Mouse (Mus musculus) adrenal gland (tissue): ENCODE results near the gene Slc30a2.
"Not testable (repeated sequence)": the region's sequence is repeated elsewhere in the genome, so short reads cannot be mapped to it uniquely, and the experiment has no call there.

Experiments used
- intact Hi-C: fragments of 180-260 bp; cut with DNase I; formaldehyde crosslinking; loops from one replicate; pipeline ENCODE4 v1.15.1; 2025

Gene Slc30a2

DNA sequence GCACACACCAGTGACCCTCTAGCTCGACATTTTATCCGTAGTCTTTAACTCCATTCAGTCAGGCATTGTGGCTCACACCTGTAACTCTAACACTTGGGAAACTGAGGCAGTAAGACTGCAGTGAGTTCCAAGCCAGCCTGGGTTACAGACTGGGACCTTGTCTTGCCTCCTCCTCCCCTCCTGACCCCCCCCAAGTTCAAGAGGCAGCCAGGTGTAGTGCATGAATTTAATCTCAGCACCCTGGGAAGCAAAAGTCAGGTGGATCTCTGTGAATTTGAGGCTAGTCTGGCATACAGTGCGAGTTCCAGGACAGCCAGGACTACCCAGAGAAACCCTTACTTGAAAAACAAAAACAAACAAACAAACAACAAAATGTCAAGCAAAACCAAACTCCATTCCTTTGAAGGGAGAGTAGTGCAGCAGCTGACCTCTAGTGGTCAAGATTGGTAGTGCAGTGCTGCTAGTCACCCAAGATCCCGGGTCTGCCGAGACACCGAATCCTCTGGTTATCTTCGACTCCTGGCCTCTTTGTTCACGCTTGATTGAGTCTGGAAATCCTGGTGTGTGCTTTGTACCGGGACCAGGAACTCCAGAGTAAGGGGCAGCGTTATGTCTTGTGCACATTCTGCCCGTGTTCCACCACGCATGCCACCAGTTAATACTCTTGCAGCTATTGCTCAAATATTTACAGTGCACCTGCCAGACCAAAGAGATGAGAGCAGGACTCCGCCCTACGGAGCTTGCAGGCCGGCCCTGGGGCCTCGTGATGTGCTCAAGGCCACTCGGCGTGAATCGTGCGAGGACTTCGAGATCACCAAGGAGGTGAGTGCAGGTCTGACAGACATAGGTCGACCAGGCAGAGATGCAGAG lies 13.8 kb downstream of the Slc30a2 start:
- intact Hi-C loops: loop anchor here (5.0 kb wide), 2 partner anchors 45 to 65 kb away; no protein-coding TSS in a partner anchor

DNA sequence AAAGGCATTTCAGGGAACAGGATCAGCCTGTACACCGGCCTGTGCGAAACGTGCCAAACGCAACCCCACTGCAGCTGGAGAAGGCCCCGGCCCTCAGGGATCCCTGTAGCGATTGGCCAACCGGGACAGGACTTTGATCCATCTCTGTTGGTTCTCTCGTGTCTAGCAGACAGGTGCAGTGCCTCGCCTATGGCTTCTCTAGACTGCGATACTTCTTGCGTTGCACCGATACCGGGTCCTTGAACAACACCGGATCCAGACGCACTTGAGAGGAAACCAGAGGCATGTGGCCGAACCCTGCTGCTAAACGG lies 14.4 kb downstream of the Slc30a2 start:
- intact Hi-C loops: loop anchor here (5.0 kb wide), 2 partner anchors 45 to 65 kb away; no protein-coding TSS in a partner anchor

DNA sequence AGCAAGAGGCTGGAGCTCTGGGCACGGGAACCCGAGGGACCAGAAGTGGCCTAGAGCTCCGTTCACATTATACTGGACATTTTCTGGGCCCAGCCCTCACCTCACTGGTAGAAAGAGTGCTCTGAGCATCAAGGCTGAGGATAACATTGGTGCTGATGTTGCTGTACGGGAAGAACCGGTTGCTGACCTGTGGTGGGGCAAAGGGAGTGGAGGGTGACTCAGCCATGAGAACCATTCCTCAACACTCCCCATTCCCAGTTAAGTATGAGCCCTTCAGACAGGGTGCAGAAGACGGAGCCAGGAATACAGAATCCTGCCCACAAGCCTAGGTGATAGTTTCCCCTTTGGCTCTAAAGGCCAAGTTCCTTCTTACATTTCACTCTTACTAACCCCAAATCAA lies 16.7 kb downstream of the Slc30a2 start:
- intact Hi-C loops: loop anchor here (5.0 kb wide), 2 partner anchors 47 to 67 kb away; no protein-coding TSS in a partner anchor

DNA sequence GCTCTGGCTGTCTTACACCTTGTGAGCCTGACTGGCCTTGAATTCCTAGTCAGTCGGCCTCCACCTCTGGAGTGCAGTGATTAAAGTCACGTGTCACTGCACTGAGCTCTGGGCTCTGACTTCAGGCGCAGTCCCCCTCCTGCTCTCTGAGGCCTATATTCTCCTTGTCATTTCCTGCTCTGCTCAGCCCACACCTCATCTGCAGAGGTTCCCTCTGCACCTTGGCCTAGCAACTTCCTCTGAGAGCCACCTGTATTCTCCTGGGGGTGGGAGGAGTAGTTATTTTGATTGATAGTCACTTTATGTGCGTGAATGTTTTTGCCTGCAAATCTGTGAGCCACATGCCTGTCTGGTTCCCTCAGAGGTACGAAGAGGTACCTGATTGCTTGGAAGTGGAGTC lies 18.2 kb downstream of the Slc30a2 start:
- intact Hi-C loops: no loop called here

GRCm38 (mm10) chr4:134362124-134362523 lies 19.1 kb downstream of the Slc30a2 start:
- intact Hi-C loops: no loop called here

GRCm38 (mm10) chr4:134362586-134362985 lies 19.6 kb downstream of the Slc30a2 start:
- intact Hi-C loops: no loop called here

- intact Hi-C loops: no loop called here
Measured at GRCm38 (mm10) chr4:134365280-134365679, 22.3 kb downstream of the Slc30a2 start.

DNA sequence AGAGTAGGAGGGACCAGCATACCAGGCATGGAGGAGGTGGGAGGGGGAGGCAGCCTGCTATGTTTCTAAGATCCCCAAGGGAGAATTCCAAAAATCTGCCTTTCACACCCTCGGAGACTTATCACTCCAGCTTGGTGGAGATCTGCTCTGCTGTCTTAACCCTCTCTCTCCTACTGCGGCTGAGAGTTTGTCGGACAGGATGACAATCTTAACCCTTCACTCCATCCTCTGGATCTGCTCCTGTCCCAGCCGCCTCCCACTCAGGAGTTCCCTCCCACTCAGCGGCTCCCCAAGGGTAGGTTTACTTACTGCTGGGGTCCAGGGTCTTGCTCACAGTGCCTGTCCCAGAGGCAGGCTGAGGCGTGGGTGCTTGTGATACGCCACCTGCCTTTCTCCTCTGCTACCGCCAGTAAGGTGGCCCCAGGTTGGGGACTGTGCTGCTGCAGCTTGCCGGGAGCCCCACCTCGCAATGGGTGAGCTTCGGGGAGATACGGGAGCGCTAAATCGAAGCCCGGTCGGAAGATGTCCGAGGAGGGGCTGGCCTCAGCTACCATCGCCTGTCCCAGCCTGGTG lies 27.8 kb downstream of the Slc30a2 start:
- intact Hi-C loops: no loop called here

DNA sequence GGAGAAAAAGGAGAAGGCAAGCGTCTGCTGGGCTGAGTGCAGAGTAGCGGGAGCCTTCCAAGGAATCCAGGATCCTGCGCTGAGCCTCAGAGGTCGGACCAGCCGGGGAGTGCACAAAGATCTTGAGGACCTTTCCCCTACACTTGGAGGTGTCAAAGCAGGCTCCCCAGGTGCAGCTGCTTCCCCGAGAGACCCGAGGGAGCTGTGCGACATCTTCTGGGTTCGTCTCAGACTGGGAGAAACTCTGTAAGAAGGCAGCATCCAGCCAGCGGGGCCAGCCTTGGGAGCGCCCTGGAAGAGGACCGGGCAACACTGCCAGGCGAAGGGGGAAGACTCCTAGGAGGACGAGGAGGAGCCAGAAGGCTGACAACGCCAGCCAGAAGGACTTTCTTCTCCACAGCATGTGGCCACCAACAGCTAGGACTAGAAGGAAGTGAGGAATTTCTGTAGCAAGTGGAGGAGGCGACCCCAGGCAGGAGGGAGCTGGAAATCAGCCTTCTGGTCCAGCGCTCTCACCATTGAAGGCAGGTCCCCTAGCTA lies 28.4 kb downstream of the Slc30a2 start:
- intact Hi-C loops: no loop called here

GRCm38 (mm10) chr4:134372294-134372747 lies 29.3 kb downstream of the Slc30a2 start:
- intact Hi-C loops: no loop called here

GRCm38 (mm10) chr4:134373295-134373694 lies 30.3 kb downstream of the Slc30a2 start:
- intact Hi-C loops: no loop called here

- intact Hi-C loops: no loop called here
Measured at GRCm38 (mm10) chr4:134374306-134374705, 31.3 kb downstream of the Slc30a2 start.

DNA sequence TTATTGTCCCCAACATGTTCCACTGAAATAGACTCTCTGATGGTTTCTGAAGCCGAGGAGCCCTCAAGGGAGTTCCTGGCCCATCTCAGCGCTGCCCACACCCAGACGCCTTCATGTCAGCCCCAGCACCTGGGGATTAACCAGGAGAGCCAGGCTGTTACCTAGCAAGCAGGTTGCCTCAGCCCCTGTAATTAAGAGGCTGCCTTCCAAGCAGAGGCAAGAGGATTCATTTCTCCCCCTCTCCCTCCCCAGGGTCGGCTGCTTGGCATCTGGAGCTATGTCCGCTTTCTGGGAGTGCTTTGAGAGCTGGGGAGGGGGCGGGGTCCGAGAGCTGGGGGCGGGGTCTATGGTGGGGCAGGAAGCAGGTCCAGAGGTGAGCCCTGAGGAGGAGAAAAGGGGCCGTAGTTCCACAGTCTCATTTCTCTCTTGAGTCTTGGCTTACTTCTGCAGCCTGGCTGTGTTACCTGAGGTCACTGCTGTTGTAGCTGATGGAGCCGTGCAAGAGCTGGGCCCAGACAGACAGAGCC lies 35.2 kb downstream of the Slc30a2 start:
- intact Hi-C loops: no loop called here

DNA sequence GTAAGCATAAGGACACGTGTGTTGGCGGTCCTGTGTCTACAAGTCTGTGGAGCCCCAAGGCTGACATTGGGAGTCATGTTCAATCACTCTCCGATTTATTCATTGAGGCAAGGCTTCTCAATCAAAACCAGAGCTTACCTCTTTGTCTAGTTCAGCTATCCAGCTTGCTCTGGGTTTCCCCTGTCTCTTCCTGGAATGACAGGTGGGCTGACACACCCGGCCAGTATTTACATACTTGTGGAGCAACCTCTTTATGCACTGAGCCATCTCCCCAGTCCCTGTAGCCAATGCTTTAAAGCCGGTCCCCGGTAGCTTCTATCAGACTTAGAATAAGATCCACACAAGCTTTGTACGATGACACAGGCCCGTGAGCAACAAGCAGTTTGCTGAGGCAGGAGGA lies 36.5 kb downstream of the Slc30a2 start:
- intact Hi-C loops: no loop called here

DNA sequence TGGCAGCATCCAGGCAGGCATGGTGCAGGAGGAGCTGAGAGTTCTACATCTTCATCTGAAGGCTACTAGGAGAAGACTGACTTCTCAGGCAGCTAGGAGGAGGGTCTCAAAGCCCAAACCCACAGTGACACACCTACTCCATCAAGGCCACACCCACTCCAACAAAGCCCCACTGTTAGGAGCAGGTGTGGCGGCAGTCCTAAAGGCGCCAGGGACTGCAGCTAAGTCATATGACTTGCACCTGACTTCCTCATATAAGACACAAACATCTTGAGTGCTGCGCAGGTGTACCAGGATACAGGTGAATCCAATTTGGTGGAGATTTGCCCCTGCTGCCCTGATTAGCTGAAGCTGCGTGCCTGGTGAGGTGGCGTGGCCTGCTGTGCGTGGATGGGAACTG lies 40.8 kb downstream of the Slc30a2 start, which contains the start of gene Extl1:
Gene Extl1, minus strand, starts transcription at position 101 of the 400 bp plus-strand sequence.
- intact Hi-C loops: not testable (repeated sequence)

DNA sequence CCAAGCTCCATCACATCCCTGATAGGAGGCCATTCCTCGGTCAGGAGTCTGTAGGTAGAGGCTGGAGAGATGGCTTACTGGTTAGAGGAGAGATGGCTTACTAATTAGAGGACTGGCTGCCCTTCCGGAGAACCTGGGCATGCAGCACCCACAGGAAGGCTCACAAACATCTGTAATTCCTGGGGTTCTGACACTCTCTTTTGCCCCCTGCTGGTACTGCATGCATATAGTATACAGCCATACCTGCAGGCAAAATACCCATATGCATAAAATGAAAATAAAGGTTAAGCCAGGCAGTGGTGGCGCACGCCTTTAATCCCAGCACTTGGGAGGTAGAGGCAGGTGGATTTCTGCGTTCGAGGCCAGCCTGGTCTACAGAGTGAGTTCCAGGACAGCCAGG lies 44.3 kb downstream of the Slc30a2 start:
- intact Hi-C loops: loop anchor here (5.0 kb wide), 1 partner anchor 120 kb away; no protein-coding TSS in a partner anchor

DNA sequence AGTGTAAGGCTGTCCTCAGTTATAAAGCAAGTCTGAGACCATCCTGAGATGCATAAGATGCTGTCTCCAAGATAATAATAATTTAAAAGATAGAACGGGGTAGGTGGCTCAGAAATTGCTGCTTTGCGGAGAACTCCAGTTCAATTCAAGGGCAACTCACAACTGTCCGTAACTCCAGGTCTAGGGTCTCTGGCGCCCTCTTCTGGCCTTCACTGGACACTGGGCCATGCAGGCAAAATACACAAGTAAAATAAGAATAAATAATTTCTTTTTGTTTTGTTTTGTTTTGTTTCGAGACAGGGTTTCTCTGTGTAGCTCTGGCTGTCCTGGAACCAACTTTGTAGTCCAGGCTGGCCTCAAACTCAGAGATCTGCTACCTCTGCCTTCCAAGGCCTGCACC lies 45.4 kb downstream of the Slc30a2 start:
- intact Hi-C loops: loop anchor here (5.0 kb wide), 1 partner anchor 121 kb away; no protein-coding TSS in a partner anchor

DNA sequence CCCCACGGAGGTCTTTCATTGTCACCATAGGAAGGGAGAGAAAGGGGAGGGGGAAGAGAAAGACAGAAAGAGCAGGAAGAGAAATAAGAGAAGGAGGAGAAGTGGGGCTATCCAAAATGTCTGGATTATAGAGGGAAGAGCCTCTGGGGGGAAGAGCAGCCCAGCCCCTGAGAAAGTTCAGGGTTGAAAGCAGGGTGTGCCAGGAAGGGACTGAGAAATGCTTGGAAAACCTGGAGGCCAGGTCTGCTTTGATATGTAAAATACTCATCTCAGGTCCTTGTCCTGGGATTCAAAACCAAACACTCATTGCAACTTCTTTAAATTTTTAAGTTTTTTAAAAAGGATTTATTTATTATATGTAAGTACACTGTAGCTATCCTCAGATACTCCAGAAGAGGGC lies 48.7 kb downstream of the Slc30a2 start:
- intact Hi-C loops: loop anchor here (5.0 kb wide), 1 partner anchor 144 kb away; the partner anchor contains the start of genes Gm30191 and Zfp593

GRCm38 (mm10) chr4:134392595-134392994 lies 49.6 kb downstream of the Slc30a2 start:
- intact Hi-C loops: loop anchor here (5.0 kb wide), 1 partner anchor 145 kb away; the partner anchor contains the start of genes Gm30191 and Zfp593

DNA sequence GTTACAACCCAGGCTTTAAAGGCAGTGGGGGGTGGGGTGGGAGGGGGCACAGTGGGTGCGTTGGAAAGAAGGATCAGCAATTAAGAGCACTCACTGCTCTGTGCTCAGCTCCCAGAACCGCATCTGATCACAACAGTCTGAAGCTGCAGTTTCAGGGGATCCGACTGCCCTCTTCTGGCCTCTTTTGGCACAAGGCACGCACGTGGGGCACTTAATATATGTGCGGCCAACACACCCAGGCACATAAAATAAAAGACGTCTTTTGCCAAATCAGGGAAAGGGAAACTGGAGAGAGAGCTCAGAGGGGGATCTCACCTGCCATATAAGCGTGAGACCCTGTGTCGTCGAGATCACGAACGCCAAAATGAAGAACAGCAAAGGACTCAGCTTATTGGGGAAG lies 50.0 kb downstream of the Slc30a2 start:
- intact Hi-C loops: loop anchor here (5.0 kb wide), 1 partner anchor 146 kb away; the partner anchor contains the start of genes Gm30191 and Zfp593

DNA sequence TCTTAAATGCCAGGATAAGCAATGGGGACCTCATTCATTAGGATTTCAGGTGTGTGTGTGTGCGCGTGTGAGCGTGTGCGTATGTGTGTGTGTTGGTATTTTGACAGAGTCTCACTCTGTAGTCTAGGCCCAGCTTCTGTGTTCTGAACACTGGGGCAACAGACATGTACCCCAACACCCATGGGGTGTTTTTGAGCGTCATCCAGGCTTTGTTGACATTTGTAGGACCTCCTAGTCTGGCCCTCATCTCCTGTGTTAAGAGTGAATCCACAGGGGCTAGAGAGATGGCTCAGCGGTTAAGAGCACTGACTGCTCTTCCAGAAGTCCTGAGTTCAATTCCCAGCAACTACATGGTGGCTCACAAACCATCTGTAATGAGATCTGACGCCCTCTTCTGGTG lies 52.2 kb downstream of the Slc30a2 start:
- intact Hi-C loops: loop anchor here (2.0 kb wide), 1 partner anchor 84 kb away; no protein-coding TSS in a partner anchor
